Mouse (Mus musculus) MEL (cell line): ENCODE measurements around the gene Tomt. TPM values are rescaled to one million over a fixed set of nuclear protein-coding genes. Genes with fewer than 3 reads are reported as not detected.

ENCODE experiments used
- DNase-seq: peaks from one replicate; pipeline ENCODE4 v3.0.0; 2011; ENCODE audit warnings: low read depth, low spot score
- H3K27ac ChIP-seq: 2 replicates; pipeline ENCODE4 v1.5.1; 2012; ENCODE audit warnings: low read depth, mild to moderate bottlenecking, control low read depth, low read length, moderate library complexity; ENCODE audit not compliant: control insufficient read depth
- H3K27me3 ChIP-seq, 2 experiments: fragments of 150-350 bp in 1 of 2; sonication (generic) in 1 of 2; 2 replicates each; pipeline ENCODE4 v1.6.1; 2012; ENCODE audit warnings: low read length in 2 of 2, mild to moderate bottlenecking in 2 of 2, improper control_type of control experiment in 1 of 2, moderate library complexity in 1 of 2; ENCODE audit not compliant: insufficient read depth in 2 of 2, control insufficient read depth in 1 of 2
- H3K36me3 ChIP-seq, 2 experiments: 2 replicates each; pipeline ENCODE4 v1.6.1; 2012 to 2014; ENCODE audit warnings: low read length in 2 of 2, improper control_type of control experiment in 1 of 2, inconsistent platforms in 1 of 2, mild to moderate bottlenecking in 1 of 2; ENCODE audit not compliant: insufficient read depth in 2 of 2, control insufficient read depth in 1 of 2
- H3K4me1 ChIP-seq, 2 experiments: fragments of 150-350 bp in 1 of 2; sonication (generic) in 1 of 2; 2 replicates each; pipeline ENCODE4 v1.6.1; 2012; ENCODE audit warnings: low read length in 2 of 2, improper control_type of control experiment in 1 of 2, mild to moderate bottlenecking in 1 of 2; ENCODE audit not compliant: insufficient read depth in 2 of 2, control insufficient read depth in 1 of 2
- H3K4me3 ChIP-seq, 2 experiments: fragments of 150-350 bp in 1 of 2; sonication (generic) in 1 of 2; 2 replicates each; pipeline ENCODE4 v1.5.1; 2012; ENCODE audit warnings: low read depth in 2 of 2, low read length in 2 of 2, mild to moderate bottlenecking in 2 of 2, moderate library complexity in 2 of 2, control low read depth in 1 of 2, improper control_type of control experiment in 1 of 2; ENCODE audit not compliant: control insufficient read depth in 1 of 2, insufficient read depth in 1 of 2
- H3K79me2 ChIP-seq: 2 replicates; pipeline ENCODE4 v1.6.1; 2012; ENCODE audit warnings: mild to moderate bottlenecking, low read length, moderate library complexity; ENCODE audit not compliant: control insufficient read depth, poor library complexity, insufficient read depth
- H3K9ac ChIP-seq: 2 replicates; pipeline ENCODE4 v1.6.1; 2012; ENCODE audit warnings: low read depth, mild to moderate bottlenecking, control low read depth, low read length, moderate library complexity; ENCODE audit not compliant: control insufficient read depth, poor library complexity, severe bottlenecking
- H3K9me3 ChIP-seq: fragments of 150-350 bp; sonication (generic); replicated peaks from 2 replicates; pipeline ENCODE4 v1.6.1; 2012; ENCODE audit warnings: mild to moderate bottlenecking, low read length, improper control_type of control experiment, moderate library complexity; ENCODE audit not compliant: insufficient read depth
- BHLHE40 ChIP-seq: IDR thresholded peaks from 2 replicates; pipeline ENCODE4 v1.6.1; 2012; ENCODE audit warnings: low read depth, mild to moderate bottlenecking, inconsistent platforms, low read length, improper control_type of control experiment, borderline replicate concordance
- CTCF ChIP-seq, 3 experiments: IDR thresholded peaks in 2 of 3; conservative IDR thresholded peaks in 1 of 3; 2 replicates each; pipeline ENCODE4 v1.5.1; 2011 to 2012; ENCODE audit warnings: low read length in 3 of 3, low read depth in 2 of 3, mild to moderate bottlenecking in 2 of 3, improper control_type of control experiment in 1 of 3, inconsistent platforms in 1 of 3, mixed read lengths in 1 of 3, moderate library complexity in 1 of 3; ENCODE audit not compliant: control insufficient read depth in 1 of 3, insufficient read depth in 1 of 3, poor library complexity in 1 of 3, severe bottlenecking in 1 of 3
- E2F4 ChIP-seq: IDR thresholded peaks from 2 replicates; pipeline ENCODE4 v1.6.1; 2011; ENCODE audit warnings: low read depth, low read length, improper control_type of control experiment, borderline replicate concordance
- ELF1 ChIP-seq: IDR thresholded peaks from 2 replicates; pipeline ENCODE4 v1.6.1; 2014; ENCODE audit warnings: low read depth, mild to moderate bottlenecking, inconsistent platforms, low read length, improper control_type of control experiment, moderate library complexity
- EP300 ChIP-seq, 2 experiments: IDR thresholded peaks; 2 replicates each; pipeline ENCODE4 v1.6.1; 2011; ENCODE audit warnings: improper control_type of control experiment in 2 of 2, low read length in 2 of 2, low read depth in 1 of 2, mild to moderate bottlenecking in 1 of 2
- HCFC1 ChIP-seq: IDR thresholded peaks from 2 replicates; pipeline ENCODE4 v1.6.1; 2012; ENCODE audit warnings: low read depth, mild to moderate bottlenecking, inconsistent platforms, low read length, improper control_type of control experiment, moderate library complexity
- KAT2A ChIP-seq: conservative IDR thresholded peaks from 2 replicates; pipeline ENCODE4 v1.6.1; 2012; ENCODE audit warnings: low read depth, low read length, improper control_type of control experiment, inconsistent platforms
- MAX ChIP-seq: IDR thresholded peaks from 2 replicates; pipeline ENCODE4 v1.6.1; 2011; ENCODE audit warnings: low read length, improper control_type of control experiment
- MEF2A ChIP-seq: IDR thresholded peaks from 2 replicates; pipeline ENCODE4 v1.6.1; 2014; ENCODE audit warnings: low read depth, mild to moderate bottlenecking, inconsistent platforms, low read length, improper control_type of control experiment; ENCODE audit not compliant: poor library complexity, insufficient replicate concordance, severe bottlenecking; ENCODE audit errors: extremely low read depth
- MYB ChIP-seq: IDR thresholded peaks from 2 replicates; pipeline ENCODE4 v1.6.1; 2011; ENCODE audit warnings: mild to moderate bottlenecking, low read depth, low read length, improper control_type of control experiment
- MYC ChIP-seq: IDR thresholded peaks from 2 replicates; pipeline ENCODE4 v1.6.1; 2011; ENCODE audit warnings: low read depth, mild to moderate bottlenecking, low read length, improper control_type of control experiment, moderate library complexity
- POLR2AphosphoS2 ChIP-seq: IDR thresholded peaks from 2 replicates; pipeline ENCODE4 v1.6.1; 2011; ENCODE audit warnings: low read length, improper control_type of control experiment
- RCOR1 ChIP-seq: IDR thresholded peaks from 2 replicates; pipeline ENCODE4 v1.6.1; 2012; ENCODE audit warnings: low read depth, mild to moderate bottlenecking, inconsistent platforms, low read length, improper control_type of control experiment
- SMC3 ChIP-seq: IDR thresholded peaks from 2 replicates; pipeline ENCODE4 v1.6.1; 2011; ENCODE audit warnings: low read depth, low read length, improper control_type of control experiment
- TAL1 ChIP-seq: IDR thresholded peaks from 2 replicates; pipeline ENCODE4 v1.6.1; 2012; ENCODE audit warnings: mild to moderate bottlenecking, inconsistent platforms, low read length, moderate library complexity, mixed read lengths
- TCF12 ChIP-seq: IDR thresholded peaks from 2 replicates; pipeline ENCODE4 v1.6.1; 2014; ENCODE audit warnings: low read depth, mild to moderate bottlenecking, inconsistent platforms, low read length, improper control_type of control experiment, moderate library complexity
- USF2 ChIP-seq, 2 experiments: IDR thresholded peaks; 2 replicates each; pipeline ENCODE4 v1.6.1; 2011 to 2012; ENCODE audit warnings: improper control_type of control experiment in 2 of 2, low read length in 2 of 2, borderline replicate concordance in 1 of 2, inconsistent platforms in 1 of 2, low read depth in 1 of 2, mild to moderate bottlenecking in 1 of 2; ENCODE audit not compliant: insufficient read depth in 1 of 2
- ZC3H11A ChIP-seq: IDR thresholded peaks from 2 replicates; pipeline ENCODE4 v1.6.1; 2012; ENCODE audit warnings: low read depth, mild to moderate bottlenecking, inconsistent platforms, low read length, improper control_type of control experiment
- ZKSCAN1 ChIP-seq: IDR thresholded peaks from 2 replicates; pipeline ENCODE4 v1.6.1; 2012; ENCODE audit warnings: low read depth, mild to moderate bottlenecking, inconsistent platforms, low read length, improper control_type of control experiment, moderate library complexity
- ZMIZ1 ChIP-seq: IDR thresholded peaks from 2 replicates; pipeline ENCODE4 v1.6.1; 2012; ENCODE audit warnings: low read depth, mild to moderate bottlenecking, inconsistent platforms, low read length, improper control_type of control experiment, moderate library complexity
- ZNF384 ChIP-seq: IDR thresholded peaks from 2 replicates; pipeline ENCODE4 v1.6.1; 2012; ENCODE audit warnings: low read depth, mild to moderate bottlenecking, inconsistent platforms, low read length, improper control_type of control experiment
- polyA plus RNA-seq, 2 experiments: library from polyadenylated mRNA; stranded (reverse) in 1 of 2; unstranded in 1 of 2; fragments of >175 nt in 1 of 2; fragments of >200 nt in 1 of 2; gene quantifications; 2 replicates each; pipeline versions ENCODE4 v1.2.1 to v1.2.4; 2012; ENCODE audit warnings: low replicate concordance in 2 of 2, low read depth in 1 of 2; ENCODE audit not compliant: insufficient read length in 2 of 2, insufficient read depth in 1 of 2, missing spikeins in 1 of 2
- total RNA-seq: library from RNA; depleted of rRNA; stranded (reverse); fragments of 300-350 nt; gene quantifications from 2 replicates; pipeline ENCODE4 v1.2.3, GENCODE M21; 2012

Tomt gene
- total and polyA plus RNA-seq, 3 experiments = 0.82 to 1.3 TPM; not detected in 1

DNA sequence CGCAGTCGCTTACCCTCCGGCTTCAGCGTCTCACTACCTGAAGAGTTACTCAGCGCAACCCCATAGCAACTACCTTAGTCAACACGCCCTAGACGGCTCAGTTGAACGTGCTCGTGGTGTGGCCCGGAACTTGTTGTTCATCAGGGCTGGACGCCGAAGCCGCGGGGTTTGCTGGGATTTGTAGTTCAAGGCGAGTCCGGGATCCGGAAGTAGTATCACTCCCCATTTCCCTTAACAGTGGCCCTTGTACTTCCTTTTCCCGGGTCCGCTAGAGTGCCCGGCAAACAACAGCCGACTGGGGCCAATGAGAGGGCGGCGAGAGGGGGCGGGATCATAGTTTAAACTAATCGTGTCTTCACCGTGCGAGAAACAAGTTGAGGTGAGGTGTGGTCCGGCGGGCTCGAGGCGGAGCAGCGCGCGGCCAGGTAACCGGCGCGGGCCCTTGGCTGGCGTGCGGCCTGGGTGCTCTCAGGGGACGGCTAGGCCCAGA lies 27.6 kb upstream of the Tomt start, which contains the start of the genes Lrrc51 and Numa1 (continued):
- peak in 1 of 2 experiments; percentile 17; a peak in 1 of 4 replicates for TF ChIP-seq EP300 (IDR thresholded peaks at IDR 0.05; ENCODE audit: low read depth in 1 of 2, low read length in 2 of 2)
- peak; percentile 84 for TF ChIP-seq MAX
- TF ChIP-seq, all 39 proteins: peak for 18

DNA sequence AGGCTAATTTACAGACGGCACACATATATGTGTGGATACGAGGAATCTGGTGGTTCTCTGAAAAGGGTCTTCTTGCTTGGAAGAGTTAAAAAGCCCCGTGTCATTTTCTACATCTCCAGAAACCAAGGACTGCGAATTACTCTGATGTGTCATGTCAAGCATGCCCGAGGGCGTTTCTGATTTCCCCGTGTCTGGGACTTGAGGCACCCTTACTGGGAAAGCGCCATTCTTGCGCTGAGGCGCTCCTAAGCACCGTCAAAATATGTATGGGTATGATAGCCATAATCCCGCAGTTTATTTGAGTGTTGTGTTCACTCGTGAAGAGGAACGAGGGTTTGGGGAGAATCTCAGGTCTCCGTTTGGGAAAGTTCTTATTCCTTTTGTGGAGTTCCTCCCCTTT lies 27.1 kb upstream of the Tomt start:
- Histone ChIP-seq H3K9me3 (no peaks in the 10 kb centered on the region), H3K36me3 (peaks cover 0 to 37% of the 10 kb centered on the region in 2 experiments; a peak in 2 of 4 replicates), H3K27ac (peak overlapping the region; percentile 79), H3K9ac (peak overlapping the region; percentile 89), H3K27me3 (no peaks in the 10 kb centered on the region), H3K79me2 (peaks cover 45% of the 10 kb centered on the region), H3K4me1 (peaks cover 7 to 32% of the 10 kb centered on the region in 2 experiments), H3K4me3 (peak overlapping the region; percentile 86 to 90)
- DNase-seq = no peak
- no peak for TF ChIP-seq HCFC1
- no peak for TF ChIP-seq MYB
- no peak for TF ChIP-seq ZC3H11A
- TF ChIP-seq TCF12 = no peak
- no peak for TF ChIP-seq ZMIZ1

DNA sequence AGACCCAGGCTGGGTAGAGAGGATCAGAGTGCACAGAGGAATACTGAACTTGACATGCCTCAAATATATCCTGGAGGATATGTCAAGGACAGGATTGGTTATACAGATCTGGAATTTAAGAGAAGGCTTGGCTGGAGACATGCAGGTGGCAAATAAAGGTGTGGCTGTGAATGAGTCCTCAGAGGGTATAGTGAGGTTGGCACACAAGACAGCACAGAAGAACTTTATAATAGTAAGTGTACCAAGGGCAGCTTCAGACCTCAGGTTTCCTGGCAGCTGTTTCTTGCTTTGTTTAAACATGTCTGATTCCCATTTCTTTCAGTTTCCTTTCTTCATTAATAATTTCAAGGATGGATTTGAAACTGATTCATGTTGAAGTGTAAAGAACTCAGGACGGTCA lies 26.4 kb upstream of the Tomt start:
- Histone ChIP-seq H3K4me3 (peak overlapping the region in 1 of 2 experiments; percentile 86; a peak in 2 of 4 replicates), H3K79me2 (peaks cover 39% of the 10 kb centered on the region)
- DNase-seq = no peak
- TF ChIP-seq TCF12 = no peak
- TF ChIP-seq, all 39 proteins: peak for 0
- Histone ChIP-seq H3K9me3 (no peaks in the 10 kb centered on the region), H3K36me3 (peaks cover 0 to 35% of the 10 kb centered on the region in 2 experiments; a peak in 2 of 4 replicates), H3K27me3 (no peaks in the 10 kb centered on the region), H3K27ac (no peak overlapping the region), H3K9ac (peak overlapping the region; percentile 33; the same call in 1 of the 2 replicates), H3K4me1 (peaks cover 7 to 32% of the 10 kb centered on the region in 2 experiments)

DNA sequence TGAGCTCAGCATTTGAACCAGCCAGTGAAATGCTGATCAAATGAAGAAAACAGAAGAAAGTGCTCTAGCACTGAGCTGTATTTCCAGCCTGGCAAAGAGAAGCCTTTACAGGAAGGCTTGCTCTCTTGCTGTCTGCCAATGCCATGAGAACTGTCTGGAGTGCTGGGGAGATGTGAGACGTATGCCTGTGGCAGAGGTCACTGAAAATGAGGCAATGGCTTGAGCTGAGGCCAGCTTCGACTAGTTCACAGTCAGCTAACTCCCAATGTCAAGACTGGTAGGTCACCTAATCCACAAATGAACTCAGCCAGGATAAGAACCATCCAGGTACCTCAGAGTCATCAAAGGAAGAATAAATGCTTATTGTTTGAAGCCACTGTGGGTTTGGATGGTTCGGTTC lies 21.9 kb upstream of the Tomt start:
- Histone ChIP-seq H3K9ac (no peak overlapping the region), H3K4me1 (peaks cover 3 to 12% of the 10 kb centered on the region in 2 experiments), H3K9me3 (no peaks in the 10 kb centered on the region), H3K79me2 (peaks cover 4% of the 10 kb centered on the region; the same call in 1 of the 2 replicates), H3K4me3 (no peak overlapping the region), H3K27me3 (no peaks in the 10 kb centered on the region), H3K36me3 (peaks cover 0 to 17% of the 10 kb centered on the region in 2 experiments; a peak in 2 of 4 replicates), H3K27ac (no peak overlapping the region)
- DNase-seq = no peak
- TF ChIP-seq EP300 (IDR thresholded peaks at IDR 0.05; ENCODE audit: low read depth in 1 of 2, low read length in 2 of 2) (no peak), POLR2AphosphoS2 (no peak), ZC3H11A (no peak), ZMIZ1 (no peak), SMC3 (no peak), CTCF (IDR thresholded peaks at IDR 0.05 in 2 of 3, conservative IDR thresholded peaks at IDR 0.05 in 1 of 3; ENCODE audit: control insufficient read depth in 1 of 3, insufficient read depth in 1 of 3, low read depth in 2 of 3, low read length in 3 of 3, poor library complexity in 1 of 3, severe bottlenecking in 1 of 3) (no peak), BHLHE40 (no peak), HCFC1 (no peak), ZKSCAN1 (no peak), E2F4 (no peak), ELF1 (no peak), RCOR1 (no peak), TAL1 (no peak), KAT2A (no peak), MYC (no peak), ZNF384 (no peak), USF2 (IDR thresholded peaks at IDR 0.05; ENCODE audit: borderline replicate concordance in 1 of 2, insufficient read depth in 1 of 2, low read depth in 1 of 2, low read length in 2 of 2) (no peak), MEF2A (no peak)
